Mouse (Mus musculus): Measurements from ENCODE around the gene Olfr912.

The Olfr912 gene

DNA sequence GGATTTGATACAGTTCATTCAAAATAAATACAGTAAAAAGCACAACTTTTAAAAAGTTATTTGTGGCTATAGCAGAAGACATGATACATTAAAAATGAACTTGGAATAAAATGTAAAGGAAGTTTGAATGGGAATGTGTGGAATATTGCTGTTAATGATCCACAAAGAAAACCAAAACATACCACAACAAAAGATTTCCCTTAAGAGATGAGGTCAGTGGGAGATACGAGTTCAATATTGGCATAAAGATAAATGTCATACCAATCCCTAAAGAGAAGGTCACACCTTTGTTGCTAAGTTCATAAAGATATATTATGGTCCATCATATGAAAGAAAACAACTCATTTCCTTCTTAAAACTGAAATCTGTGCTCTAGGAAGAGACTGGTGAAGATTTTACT is at the start of gene Olfr912:
Gene Olfr912 (plus strand): TSS at position 301 of the 400 bp plus-strand sequence.
- no peak for DNase-seq

DNA sequence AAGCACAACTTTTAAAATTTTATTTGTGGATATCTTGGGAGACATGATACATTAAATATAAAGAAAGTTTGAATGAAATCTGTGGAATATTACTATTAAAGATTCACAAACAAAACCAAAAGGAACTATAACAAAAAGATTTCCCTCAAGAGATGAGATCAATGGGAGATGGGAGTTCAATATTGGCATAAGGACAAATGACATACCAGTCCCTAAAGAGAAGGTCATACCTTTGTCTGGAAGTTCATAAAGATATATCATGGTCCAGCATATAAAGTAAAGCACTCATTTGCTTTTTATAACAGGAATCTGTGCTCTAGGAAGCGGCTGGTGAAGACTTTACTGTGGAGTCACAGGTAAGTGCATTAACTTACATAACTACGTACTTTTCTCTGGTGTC is 42.4 kb upstream of the Olfr912 start, which contains the start of gene Olfr910:
Gene Olfr910 (plus strand): TSS at position 301 of the 400 bp plus-strand sequence.
- DNase-seq = no peak

DNA sequence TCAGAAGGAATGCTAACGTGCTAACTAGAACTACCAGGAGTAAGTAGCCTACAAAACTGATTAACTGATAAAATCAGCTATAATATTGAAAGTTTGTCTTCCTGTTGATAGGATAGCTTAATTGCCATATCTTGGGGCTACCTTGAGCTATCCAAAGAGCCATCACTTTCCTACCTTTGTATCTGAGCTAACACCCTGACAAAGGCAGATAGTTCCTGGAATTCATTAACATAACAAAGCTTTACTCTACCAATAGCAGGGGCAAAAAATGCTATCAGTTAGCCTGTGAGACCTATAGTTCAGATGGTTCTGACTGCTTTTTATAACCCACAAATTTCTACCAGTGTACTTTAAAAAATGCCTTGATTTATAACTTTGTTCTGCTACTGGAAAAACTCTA is 11.1 kb downstream of the Olfr912 start:
- DNase-seq = no peak

DNA sequence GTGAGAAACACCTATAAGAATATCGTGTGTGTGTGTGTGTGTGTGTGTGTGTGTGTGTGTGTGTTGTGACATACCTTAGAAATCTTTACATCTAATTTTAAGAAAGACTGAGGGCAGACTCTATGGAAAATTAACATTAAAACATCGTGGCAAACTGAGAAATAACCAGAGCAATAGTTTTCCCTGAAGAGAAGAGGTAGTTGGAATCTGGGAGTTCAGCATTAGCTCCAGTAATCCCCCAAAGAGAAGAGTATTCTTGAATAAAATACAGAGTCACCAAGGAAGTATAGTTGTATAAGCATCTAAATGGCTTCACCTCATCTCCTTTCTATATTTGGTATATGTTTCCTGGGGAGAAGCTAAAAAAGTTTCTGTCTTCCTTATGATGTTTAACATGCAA is 12.5 kb downstream of the Olfr912 start, which contains the start of gene Olfr913:
Gene Olfr913 (plus strand): TSS at position 301 of the 400 bp plus-strand sequence.
- DNase-seq = no peak

DNA sequence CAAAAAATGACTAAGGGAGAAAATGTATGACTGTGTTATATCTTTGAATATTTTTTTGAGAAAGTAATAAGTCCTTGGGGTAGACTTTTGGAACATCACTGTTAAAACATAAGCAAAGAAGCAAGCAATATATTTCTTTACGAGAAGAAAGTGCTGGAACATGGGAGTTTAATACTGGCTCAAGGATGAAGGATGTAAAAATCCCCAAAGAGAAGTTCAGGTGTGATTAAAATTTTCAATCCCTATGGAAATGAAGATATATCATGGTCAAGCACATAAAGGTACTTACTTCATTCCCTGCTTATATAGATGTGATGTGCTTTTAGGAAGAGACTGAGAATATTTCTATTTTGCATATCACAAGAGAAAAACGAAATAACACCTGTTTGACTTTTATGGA is 24.8 kb downstream of the Olfr912 start, which contains the start of gene Olfr914:
Gene Olfr914 (plus strand): TSS at position 301 of the 400 bp plus-strand sequence.
- no peak for DNase-seq

DNA sequence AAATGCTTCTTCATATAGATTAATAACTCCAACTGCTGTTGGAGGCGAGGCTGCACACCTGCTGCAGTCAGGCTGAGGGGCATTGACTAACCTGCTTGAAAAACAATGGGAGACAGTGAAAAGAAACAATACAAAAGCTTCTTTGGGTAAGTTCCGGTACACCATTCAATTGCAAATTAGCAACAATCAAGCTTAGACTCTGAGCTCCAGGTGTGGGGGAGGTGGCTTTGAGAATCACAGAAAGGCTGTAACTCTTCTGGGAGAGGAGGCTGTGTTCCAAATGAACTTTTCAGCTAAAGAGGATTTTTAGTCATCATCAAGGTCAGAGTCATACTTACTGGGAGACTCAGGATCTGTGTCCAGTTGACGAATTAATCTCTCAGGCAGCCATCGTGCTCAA is 52.4 kb downstream of the Olfr912 start:
- DNase-seq = no peak
